Mouse (Mus musculus): ENCODE data around the gene Brk1.
A peak's percentile ranks its signal among the peaks of the same experiment; 100 is the strongest.

Gene Brk1

DNA sequence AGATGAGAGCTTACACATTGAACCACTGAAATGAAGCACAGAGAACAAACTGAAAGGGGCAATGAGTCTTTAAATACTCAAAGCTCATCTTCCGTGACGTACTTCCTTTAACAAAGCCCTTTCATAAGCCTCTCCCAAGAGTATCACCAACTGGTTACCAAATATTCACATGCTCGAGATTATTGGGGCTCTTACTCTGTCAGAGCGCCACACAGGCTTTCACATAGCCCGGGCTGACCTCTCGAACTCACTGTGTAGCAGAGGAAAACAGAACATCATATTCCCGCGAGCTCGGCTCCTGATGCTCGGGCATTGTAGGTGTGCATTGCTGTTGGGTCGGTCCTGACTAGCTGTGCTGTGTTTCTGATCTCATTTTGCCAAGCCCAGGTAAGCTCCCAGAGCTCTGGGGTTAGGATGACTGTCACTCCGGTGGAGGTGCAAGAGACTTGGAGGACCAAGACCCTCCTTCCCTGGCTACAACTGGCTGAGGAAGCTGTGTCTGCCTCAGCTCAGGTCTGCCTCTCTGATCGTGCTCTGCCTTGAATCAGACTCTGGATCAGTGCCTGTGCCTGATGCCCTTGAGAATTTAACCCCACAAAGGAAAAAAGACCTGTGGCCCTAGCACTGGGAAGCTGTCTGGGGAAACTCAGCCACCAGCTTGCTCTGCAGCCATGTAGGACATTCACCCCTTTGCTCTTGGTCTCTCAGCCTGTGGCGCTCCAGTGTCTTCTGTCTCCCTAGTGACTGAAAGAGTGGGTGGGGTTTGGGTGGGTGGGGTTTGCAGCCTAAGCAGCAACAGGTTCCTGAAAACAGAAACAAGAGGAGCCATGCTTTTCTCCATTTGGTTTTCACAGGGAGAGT lies 56.1 kb downstream of the Brk1 start:
- peak; percentile 71 for DNase-seq (ENCODE audit: low read depth, low spot score)

DNA sequence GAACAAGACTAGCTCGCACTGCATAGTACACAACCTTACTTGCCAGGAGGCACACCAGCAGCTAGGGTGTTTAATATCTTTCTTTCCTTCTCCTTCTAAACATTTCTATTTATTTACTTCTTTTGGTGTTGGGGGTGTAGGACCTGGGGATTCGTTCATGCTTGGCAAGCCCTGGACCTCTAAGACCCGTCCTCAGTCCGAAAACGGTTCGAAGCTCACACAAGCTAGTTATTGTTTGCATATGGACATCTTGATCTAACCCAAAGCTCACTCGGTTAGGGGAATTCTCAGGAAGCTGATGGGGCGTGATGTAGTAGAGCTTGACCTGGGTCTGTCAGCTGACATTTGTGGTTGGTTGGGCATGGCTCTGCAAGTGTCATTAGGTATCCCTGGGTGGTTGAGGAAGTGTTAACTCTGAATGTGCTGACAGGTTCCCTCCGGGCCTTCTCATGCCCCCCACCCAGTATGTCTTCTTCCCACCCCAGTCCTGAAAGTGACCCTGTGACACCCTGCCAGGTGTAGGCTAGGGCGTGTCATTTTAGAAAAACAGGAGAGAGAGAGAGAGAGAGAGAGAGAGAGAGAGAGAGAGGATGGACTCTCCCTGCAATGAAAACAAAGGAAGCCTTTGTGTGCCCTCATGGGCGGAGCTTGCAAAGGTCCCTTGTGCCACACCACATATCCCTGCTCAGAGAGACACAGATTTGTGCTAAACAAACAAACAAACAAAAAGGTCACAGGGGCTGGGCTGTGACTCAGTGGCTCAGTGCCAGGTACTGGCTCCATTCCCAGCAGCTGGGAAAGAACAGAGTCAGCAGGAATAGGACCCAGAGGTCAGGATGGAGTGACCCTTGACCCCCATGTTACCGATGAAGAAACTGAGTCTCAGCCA lies 57.0 kb downstream of the Brk1 start:
- DNase-seq (ENCODE audit: low read depth, low spot score): no peak

DNA sequence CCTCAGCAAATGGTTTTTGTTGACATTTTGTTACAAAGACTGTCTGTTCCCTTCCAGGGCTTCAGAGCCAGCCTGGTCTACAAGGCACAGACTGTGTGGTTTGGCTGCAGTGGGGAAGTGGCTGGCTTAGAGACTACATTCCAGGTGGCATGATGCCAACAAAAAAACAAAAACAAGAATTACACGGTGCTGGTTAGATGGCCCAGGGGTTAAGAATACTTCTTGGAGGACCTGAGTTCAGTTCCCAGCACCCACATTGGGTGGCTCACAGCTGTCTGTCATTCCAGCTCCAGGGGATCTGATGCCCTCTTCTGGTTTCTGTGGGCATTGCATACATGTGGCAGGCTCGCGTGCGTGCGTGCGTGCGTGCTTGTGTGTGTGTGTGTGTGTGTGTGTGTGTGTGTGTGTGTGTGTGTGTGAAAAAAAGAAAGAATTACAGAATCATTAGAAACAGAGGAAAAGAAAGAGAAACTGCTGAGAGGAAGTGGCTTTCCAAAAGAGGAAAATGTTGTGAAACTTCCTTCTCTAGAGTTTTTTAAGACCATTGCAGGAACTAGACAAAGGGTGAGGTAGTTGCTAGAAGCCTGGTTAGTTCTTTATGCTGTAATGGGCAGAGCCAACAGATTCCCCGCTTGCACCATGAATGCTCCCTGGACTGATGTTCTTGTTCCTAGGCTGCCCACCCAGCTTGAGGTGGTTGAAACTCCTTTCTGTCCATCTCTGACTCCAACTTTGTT lies 58.6 kb downstream of the Brk1 start:
- DNase-seq (ENCODE audit: low read depth, low spot score): no peak

DNA sequence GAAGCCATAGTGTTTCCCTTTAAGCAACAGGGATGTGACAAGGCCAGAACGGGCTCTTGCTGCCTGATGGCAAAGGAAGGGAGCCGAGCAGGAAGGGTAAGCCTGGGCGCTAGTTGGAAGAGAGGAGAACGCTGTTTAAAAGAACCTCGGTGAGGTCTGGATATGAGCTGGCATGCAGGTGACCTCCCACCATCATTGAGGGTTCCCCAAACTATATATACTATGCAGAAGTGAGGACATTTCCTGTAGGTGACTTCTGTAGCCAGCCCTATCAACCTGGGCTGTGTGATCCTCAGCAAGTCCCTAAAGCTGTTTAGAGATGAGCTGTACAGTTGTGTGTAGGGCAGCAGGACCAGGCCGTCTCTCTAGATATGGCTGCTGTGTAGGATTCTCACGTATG lies 59.7 kb downstream of the Brk1 start:
- DNase-seq (ENCODE audit: low read depth, low spot score): no peak
